Mouse (Mus musculus): ENCODE data around the gene Nudt3. TPM values are rescaled to one million over a fixed set of nuclear protein-coding genes. Genes with fewer than 3 reads are reported as not detected.
A peak's percentile ranks its signal among the peaks of the same experiment; 100 is the strongest.

Gene Nudt3
- polyA plus RNA-seq, 1 experiment from 2014 or later: 74.2 TPM

- peaks cover 18% of the 10 kb centered on the region; the same call in 1 of the 2 replicates for H3K36me3 ChIP-seq (ENCODE audit: inconsistent target)
- H3K79me2 ChIP-seq (ENCODE audit: inconsistent target): peaks cover 90% of the 10 kb centered on the region
- H3K4me3 ChIP-seq (ENCODE audit: inconsistent target): no peak overlapping the region
- 91% methylated on average over 20 of the region's 21 CpGs for WGBS (ENCODE audit: missing documents)
- no peak overlapping the region for H3K27ac ChIP-seq
Measured at GRCm38 (mm10) chr17:27596376-27597190, 26.7 kb downstream of the Nudt3 start.

GRCm38 (mm10) chr17:27595659-27596375, 27.5 kb downstream of the Nudt3 start:
- H3K36me3 ChIP-seq (ENCODE audit: inconsistent target): peaks cover 18% of the 10 kb centered on the region; the same call in 1 of the 2 replicates
- H3K27ac ChIP-seq: no peak overlapping the region
- 91% methylated on average over 15 of the region's 15 CpGs for WGBS (ENCODE audit: missing documents)
- H3K79me2 ChIP-seq (ENCODE audit: inconsistent target): peaks cover 90% of the 10 kb centered on the region
- no peak overlapping the region for H3K4me3 ChIP-seq (ENCODE audit: inconsistent target)

DNA sequence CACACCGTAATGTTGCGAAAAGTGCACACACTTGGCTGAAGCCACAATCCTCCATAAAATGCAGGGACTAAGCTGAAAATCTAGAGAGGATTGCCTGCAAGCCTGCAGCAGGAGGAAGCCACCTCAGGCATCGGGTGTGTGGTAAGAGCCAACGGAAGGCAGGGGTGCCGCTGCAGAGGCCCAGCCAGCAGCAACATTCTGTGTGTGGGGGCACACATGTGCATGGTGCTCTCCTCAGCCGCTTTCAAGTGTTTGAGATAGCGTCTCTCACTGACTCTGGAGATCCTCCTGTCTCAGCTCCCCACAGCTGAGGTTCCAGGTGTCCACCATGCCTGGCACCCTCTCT, 30.8 kb downstream of the Nudt3 start:
- H3K36me3 ChIP-seq (ENCODE audit: inconsistent target): peaks cover 18% of the 10 kb centered on the region; the same call in 1 of the 2 replicates
- H3K79me2 ChIP-seq (ENCODE audit: inconsistent target): peaks cover 83% of the 10 kb centered on the region
- H3K4me3 ChIP-seq (ENCODE audit: inconsistent target): no peak overlapping the region
- WGBS (ENCODE audit: missing documents): 60% methylated on average over 7 of the region's 7 CpGs
- peak overlapping the region; percentile 58 for H3K27ac ChIP-seq

DNA sequence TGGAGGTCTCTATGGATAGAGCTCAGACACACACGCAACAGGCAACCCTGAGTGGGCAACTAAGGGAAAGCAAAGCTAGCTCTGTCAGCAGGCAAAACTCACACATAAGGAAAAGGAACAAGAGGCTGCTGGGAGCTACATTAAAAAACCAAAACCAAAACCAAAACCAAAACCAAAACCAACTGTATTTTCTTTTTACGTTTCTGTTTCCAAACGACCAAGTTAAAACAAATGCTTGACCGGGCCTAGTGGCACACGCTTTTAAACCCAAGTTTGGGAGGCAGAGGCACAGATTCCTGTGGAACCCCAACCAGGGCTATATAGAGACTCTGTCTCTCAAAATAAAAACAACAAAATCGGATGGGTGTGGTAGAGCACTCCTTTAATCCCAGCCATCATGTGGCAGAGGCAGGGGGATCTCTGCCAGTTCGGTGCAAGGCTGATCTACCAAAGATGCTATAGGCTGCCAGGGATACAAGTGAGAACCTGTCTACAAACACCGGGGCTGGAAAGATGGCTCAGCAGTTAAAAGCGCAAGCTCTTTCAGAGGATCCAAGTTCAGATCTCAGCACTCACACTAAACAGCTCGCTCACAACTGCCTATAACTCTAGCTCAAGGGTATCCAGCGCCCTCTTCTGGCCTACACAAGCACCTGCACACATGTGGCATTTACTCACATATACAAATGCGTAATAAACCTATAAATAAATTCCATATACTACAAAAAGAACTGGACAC, 31.3 kb downstream of the Nudt3 start:
- Histone ChIP-seq H3K36me3 (ENCODE audit: inconsistent target) (peaks cover 17% of the 10 kb centered on the region; the same call in 1 of the 2 replicates), H3K4me3 (ENCODE audit: inconsistent target) (peak overlapping the region; percentile 19; the same call in 1 of the 2 replicates), H3K27ac (peak overlapping the region; percentile 58), H3K79me2 (ENCODE audit: inconsistent target) (peaks cover 81% of the 10 kb centered on the region)
- WGBS (ENCODE audit: missing documents): 53% methylated on average over 11 of the region's 12 CpGs

GRCm38 (mm10) chr17:27588231-27588630, 35.1 kb downstream of the Nudt3 start:
- H3K27ac ChIP-seq: peak overlapping the region; percentile 28
- H3K36me3 ChIP-seq (ENCODE audit: inconsistent target): no peaks in the 10 kb centered on the region
- H3K79me2 ChIP-seq (ENCODE audit: inconsistent target): peaks cover 60% of the 10 kb centered on the region
- no peak overlapping the region for H3K4me3 ChIP-seq (ENCODE audit: inconsistent target)
- WGBS (ENCODE audit: missing documents): 15% methylated on average over 8 of the region's 8 CpGs

DNA sequence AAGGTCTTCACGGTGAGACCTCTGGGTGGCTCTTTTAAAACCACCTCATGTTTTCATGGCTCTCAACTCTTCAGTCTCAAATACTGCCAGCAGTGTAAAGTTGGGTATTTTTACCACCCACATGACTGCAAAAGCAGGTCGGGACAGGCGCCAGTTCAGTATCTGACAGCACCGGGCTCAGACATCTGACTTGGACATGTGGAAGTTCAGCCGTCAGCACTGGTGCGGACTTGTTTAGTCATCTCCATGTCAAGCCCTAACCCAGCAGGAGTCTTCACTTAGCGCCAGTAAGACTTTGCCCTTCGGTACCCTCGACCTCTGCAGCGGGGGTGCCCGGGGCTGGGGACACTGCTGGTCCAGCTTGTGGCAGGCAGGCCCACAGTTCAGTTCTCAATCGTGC, 36.0 kb downstream of the Nudt3 start:
- H3K36me3 ChIP-seq (ENCODE audit: inconsistent target): no peaks in the 10 kb centered on the region
- H3K79me2 ChIP-seq (ENCODE audit: inconsistent target): peaks cover 53% of the 10 kb centered on the region
- no peak overlapping the region for H3K4me3 ChIP-seq (ENCODE audit: inconsistent target)
- H3K27ac ChIP-seq: peak overlapping the region; percentile 28
- 74% methylated on average over 10 of the region's 12 CpGs for WGBS (ENCODE audit: missing documents)

DNA sequence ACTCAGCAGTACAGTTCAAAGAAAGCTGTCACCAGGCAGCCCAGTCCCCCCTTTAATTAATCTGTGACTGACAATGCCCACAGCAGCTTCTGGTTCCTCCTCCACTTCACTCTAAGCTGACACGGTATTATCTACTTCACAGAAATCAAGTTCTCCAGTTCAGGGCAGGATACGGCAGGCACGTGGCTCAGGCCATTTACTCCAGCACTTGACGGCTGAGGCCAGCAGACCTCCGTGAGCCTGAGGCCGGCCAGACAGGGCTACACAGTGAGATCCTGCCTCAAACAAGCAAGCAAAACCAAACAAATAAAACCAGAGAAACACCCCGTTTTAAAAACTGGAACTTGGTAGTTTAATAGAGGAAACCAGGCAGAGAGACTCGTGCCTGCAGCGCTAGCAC, 36.6 kb downstream of the Nudt3 start:
- Histone ChIP-seq H3K4me3 (ENCODE audit: inconsistent target) (no peak overlapping the region), H3K36me3 (ENCODE audit: inconsistent target) (no peaks in the 10 kb centered on the region), H3K79me2 (ENCODE audit: inconsistent target) (peaks cover 53% of the 10 kb centered on the region), H3K27ac (peak overlapping the region; percentile 28)
- WGBS (ENCODE audit: missing documents): 43% methylated on average over 9 of the region's 9 CpGs

DNA sequence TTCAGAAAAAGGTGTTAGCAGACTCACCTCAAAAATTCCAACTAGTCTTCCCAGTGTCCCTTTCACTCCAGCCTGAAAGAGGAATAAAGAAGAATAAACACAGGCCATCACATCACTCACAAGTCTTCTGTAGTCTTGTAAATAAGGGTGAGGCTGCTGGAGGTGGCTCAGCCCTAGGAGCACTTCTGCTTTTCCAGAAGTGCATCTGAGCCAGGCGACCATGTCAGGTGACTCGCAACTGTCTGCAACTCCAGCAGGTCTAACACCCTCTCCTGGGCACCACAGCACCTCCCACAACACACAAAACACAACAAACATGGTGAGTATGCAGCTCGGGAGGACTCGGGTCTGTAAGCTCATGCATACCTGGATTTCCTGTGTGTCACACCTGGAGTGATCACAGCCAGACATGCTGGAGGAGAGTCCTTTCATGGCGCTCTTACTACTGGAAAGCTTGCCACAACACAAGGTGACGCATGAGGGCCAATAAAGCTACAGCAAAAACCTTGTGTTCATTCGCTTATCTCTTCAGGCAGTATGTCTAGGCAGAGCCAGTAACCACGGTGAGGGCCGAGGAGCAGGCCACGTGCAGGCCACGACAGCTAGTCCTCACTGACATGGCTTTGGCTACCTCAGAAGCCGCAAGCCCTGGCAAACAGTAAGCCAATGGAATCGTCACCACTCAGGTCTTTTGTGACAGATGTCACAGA, 40.0 kb downstream of the Nudt3 start:
- no peak overlapping the region for H3K4me3 ChIP-seq (ENCODE audit: inconsistent target)
- 68% methylated on average over 13 of the region's 13 CpGs for WGBS (ENCODE audit: missing documents)
- H3K27ac ChIP-seq: no peak overlapping the region
- H3K36me3 ChIP-seq (ENCODE audit: inconsistent target): peaks cover 20% of the 10 kb centered on the region
- peaks cover 25% of the 10 kb centered on the region; the same call in 1 of the 2 replicates for H3K79me2 ChIP-seq (ENCODE audit: inconsistent target)

GRCm38 (mm10) chr17:27580392-27581068, 42.8 kb downstream of the Nudt3 start:
- H3K4me3 ChIP-seq (ENCODE audit: inconsistent target): no peak overlapping the region
- 88% methylated on average over 17 of the region's 20 CpGs for WGBS (ENCODE audit: missing documents)
- peaks cover 20% of the 10 kb centered on the region for H3K36me3 ChIP-seq (ENCODE audit: inconsistent target)
- H3K79me2 ChIP-seq (ENCODE audit: inconsistent target): peaks cover 7% of the 10 kb centered on the region; the same call in 1 of the 2 replicates
- no peak overlapping the region for H3K27ac ChIP-seq

GRCm38 (mm10) chr17:27579816-27580215, 43.5 kb downstream of the Nudt3 start:
- no peak overlapping the region for H3K4me3 ChIP-seq (ENCODE audit: inconsistent target)
- no peaks in the 10 kb centered on the region for H3K79me2 ChIP-seq (ENCODE audit: inconsistent target)
- 96% methylated on average over 8 of the region's 8 CpGs for WGBS (ENCODE audit: missing documents)
- peaks cover 20% of the 10 kb centered on the region for H3K36me3 ChIP-seq (ENCODE audit: inconsistent target)
- H3K27ac ChIP-seq: no peak overlapping the region

- Histone ChIP-seq H3K4me3 (ENCODE audit: inconsistent target) (no peak overlapping the region), H3K27ac (no peak overlapping the region), H3K36me3 (ENCODE audit: inconsistent target) (peaks cover 20% of the 10 kb centered on the region), H3K79me2 (ENCODE audit: inconsistent target) (no peaks in the 10 kb centered on the region)
- WGBS (ENCODE audit: missing documents): 96% methylated on average over 9 of the region's 10 CpGs
Measured at GRCm38 (mm10) chr17:27578487-27578886, 44.8 kb downstream of the Nudt3 start.

DNA sequence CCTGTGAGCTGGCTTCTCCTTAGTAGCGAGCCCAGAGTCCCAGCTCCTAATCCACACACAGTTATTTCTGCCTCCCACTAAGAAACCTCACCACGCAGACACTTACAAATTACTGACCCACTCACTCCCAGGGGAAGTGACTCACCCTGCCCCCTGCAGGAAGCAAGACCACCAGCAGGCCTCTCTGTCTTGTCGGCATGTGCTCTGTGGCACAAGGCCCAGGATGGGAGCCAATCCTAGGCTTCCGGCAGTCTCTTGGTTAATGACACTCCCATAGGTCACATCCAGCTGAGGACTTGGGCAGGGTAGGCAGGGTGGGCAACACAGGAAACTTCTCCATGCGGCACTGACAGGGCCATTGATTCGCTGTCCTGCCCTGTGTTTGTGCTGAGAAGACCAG, 45.8 kb downstream of the Nudt3 start:
- 76% methylated on average over 6 of the region's 6 CpGs for WGBS (ENCODE audit: missing documents)

DNA sequence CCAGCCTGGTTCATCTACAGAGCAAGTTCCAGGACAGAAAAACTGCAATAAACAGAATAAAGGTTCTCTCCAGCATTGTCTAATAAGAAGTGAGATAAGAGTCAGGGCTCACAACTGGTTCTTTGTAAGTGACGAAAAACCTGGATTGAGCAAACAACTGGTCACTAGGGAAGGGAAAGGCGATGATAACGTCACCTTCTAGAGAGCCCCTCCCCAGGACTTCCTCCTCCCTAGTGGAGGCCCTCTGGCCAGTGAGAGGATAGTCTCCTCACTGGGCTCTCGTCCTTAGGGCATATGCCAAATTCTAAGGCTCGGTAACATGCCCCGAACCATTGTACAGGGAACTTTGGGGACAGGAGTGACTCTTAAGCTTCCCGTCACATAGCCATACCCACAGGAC, 47.2 kb downstream of the Nudt3 start:
- Histone ChIP-seq H3K27ac (no peak overlapping the region), H3K4me3 (ENCODE audit: inconsistent target) (no peak overlapping the region), H3K79me2 (ENCODE audit: inconsistent target) (no peaks in the 10 kb centered on the region), H3K36me3 (ENCODE audit: inconsistent target) (peaks cover 18% of the 10 kb centered on the region)
- WGBS (ENCODE audit: missing documents): 82% methylated on average over 7 of the region's 7 CpGs

More for the DNA sequence above, 45.8 kb downstream of the Nudt3 start:
- Histone ChIP-seq H3K4me3 (ENCODE audit: inconsistent target) (no peak overlapping the region), H3K27ac (no peak overlapping the region), H3K79me2 (ENCODE audit: inconsistent target) (no peaks in the 10 kb centered on the region), H3K36me3 (ENCODE audit: inconsistent target) (peaks cover 20% of the 10 kb centered on the region)
